Mouse (Mus musculus): Measurements from ENCODE around the gene Tbl1x. TPM values are rescaled to one million over a fixed set of nuclear protein-coding genes. Genes with fewer than 3 reads are reported as not detected.

Gene Tbl1x
- 51.8 and 55.3 TPM in 2 replicates for polyA plus RNA-seq (2015; fragmentation: Nextera tagmentation; extraction: Ambion mirVana)

- H3K27ac ChIP-seq (replicated peaks): peak within 1 kb of the TSS; percentile 96
- ATAC-seq (ENCODE audit: extremely low read depth, insufficient number of reproducible peaks, low FRiP score, low TSS enrichment): peak; percentile 64
- peak within 1 kb of the TSS; percentile 74 for H3K4me3 ChIP-seq
- H3K4me1 ChIP-seq: peaks cover 29% of the 10 kb centered on the region
- H3K9ac ChIP-seq: peak within 1 kb of the TSS; percentile 92
- H3K36me3 ChIP-seq: no peaks in the 10 kb centered on the region
- no peaks in the 10 kb centered on the region for H3K27me3 ChIP-seq (replicated peaks)
- peak within 1 kb of the TSS; percentile 70 for H3K4me2 ChIP-seq
- no peaks in the 10 kb centered on the region for H3K9me3 ChIP-seq
- WGBS: 9% methylated on average over 67 of the region's 76 CpGs
Measured at GRCm38 (mm10) chrX:77510371-77511300, at the start of gene Tbl1x. TSS of gene Tbl1x (plus strand) at chrX:77511013.

GRCm38 (mm10) chrX:77469216-77469615, 41.6 kb upstream of the Tbl1x start:
- Histone ChIP-seq H3K27me3 (replicated peaks) (no peaks in the 10 kb centered on the region), H3K9me3 (no peaks in the 10 kb centered on the region), H3K36me3 (no peaks in the 10 kb centered on the region), H3K27ac (replicated peaks) (no peak overlapping the region), H3K4me1 (no peaks in the 10 kb centered on the region), H3K4me3 (no peak overlapping the region), H3K4me2 (no peak overlapping the region), H3K9ac (no peak overlapping the region)
- WGBS: 32% methylated on average over 1 of the region's 1 CpGs
- ATAC-seq (ENCODE audit: extremely low read depth, insufficient number of reproducible peaks, low FRiP score, low TSS enrichment): no peak

- 56% methylated on average over 1 of the region's 1 CpGs for whole genome bisulfite sequencing
- ATAC-seq (ENCODE audit: extremely low read depth, insufficient number of reproducible peaks, low FRiP score, low TSS enrichment): no peak
Measured at GRCm38 (mm10) chrX:77472858-77473257, 38.0 kb upstream of the Tbl1x start.

GRCm38 (mm10) chrX:77473511-77473910, 37.3 kb upstream of the Tbl1x start:
- H3K27ac ChIP-seq (replicated peaks): no peak overlapping the region
- no peak overlapping the region for H3K9ac ChIP-seq
- no peak overlapping the region for H3K4me2 ChIP-seq
- 43% methylated on average over 1 of the region's 1 CpGs for WGBS
- H3K36me3 ChIP-seq: no peaks in the 10 kb centered on the region
- no peak overlapping the region for H3K4me3 ChIP-seq
- no peak for ATAC-seq (ENCODE audit: extremely low read depth, insufficient number of reproducible peaks, low FRiP score, low TSS enrichment)
- no peaks in the 10 kb centered on the region for H3K9me3 ChIP-seq
- no peaks in the 10 kb centered on the region for H3K27me3 ChIP-seq (replicated peaks)
- no peaks in the 10 kb centered on the region for H3K4me1 ChIP-seq

More at GRCm38 (mm10) chrX:77472858-77473257, 38.0 kb upstream of the Tbl1x start:
- no peak overlapping the region for H3K4me2 ChIP-seq
- H3K27ac ChIP-seq (replicated peaks): no peak overlapping the region
- H3K36me3 ChIP-seq: no peaks in the 10 kb centered on the region
- H3K9ac ChIP-seq: no peak overlapping the region
- no peak overlapping the region for H3K4me3 ChIP-seq
- H3K4me1 ChIP-seq: no peaks in the 10 kb centered on the region
- no peaks in the 10 kb centered on the region for H3K9me3 ChIP-seq
- H3K27me3 ChIP-seq (replicated peaks): no peaks in the 10 kb centered on the region

GRCm38 (mm10) chrX:77474551-77474950, 36.3 kb upstream of the Tbl1x start:
- no peaks in the 10 kb centered on the region for H3K36me3 ChIP-seq
- no peaks in the 10 kb centered on the region for H3K27me3 ChIP-seq (replicated peaks)
- WGBS: 16% methylated on average over 1 of the region's 1 CpGs
- ATAC-seq (ENCODE audit: extremely low read depth, insufficient number of reproducible peaks, low FRiP score, low TSS enrichment): no peak
- H3K9ac ChIP-seq: no peak overlapping the region
- no peaks in the 10 kb centered on the region for H3K4me1 ChIP-seq
- no peak overlapping the region for H3K4me2 ChIP-seq
- no peak overlapping the region for H3K4me3 ChIP-seq
- H3K9me3 ChIP-seq: no peaks in the 10 kb centered on the region
- H3K27ac ChIP-seq (replicated peaks): no peak overlapping the region

- Histone ChIP-seq H3K4me3 (no peak overlapping the region), H3K4me2 (no peak overlapping the region)
- no peak for ATAC-seq (ENCODE audit: extremely low read depth, insufficient number of reproducible peaks, low FRiP score, low TSS enrichment)
Measured at GRCm38 (mm10) chrX:77477526-77477925, 33.3 kb upstream of the Tbl1x start.

GRCm38 (mm10) chrX:77487922-77488799, 22.7 kb upstream of the Tbl1x start:
- Histone ChIP-seq H3K4me3 (no peak overlapping the region), H3K9ac (no peak overlapping the region), H3K36me3 (no peaks in the 10 kb centered on the region), H3K27me3 (replicated peaks) (no peaks in the 10 kb centered on the region), H3K27ac (replicated peaks) (no peak overlapping the region), H3K9me3 (peaks cover 3% of the 10 kb centered on the region; the same call in 1 of the 2 replicates), H3K4me2 (no peak overlapping the region), H3K4me1 (peaks cover 9% of the 10 kb centered on the region)
- no peak for ATAC-seq (ENCODE audit: extremely low read depth, insufficient number of reproducible peaks, low FRiP score, low TSS enrichment)
- WGBS: 59% methylated on average over 7 of the region's 7 CpGs

More at GRCm38 (mm10) chrX:77477526-77477925, 33.3 kb upstream of the Tbl1x start:
- H3K9me3 ChIP-seq: no peaks in the 10 kb centered on the region
- H3K36me3 ChIP-seq: no peaks in the 10 kb centered on the region
- H3K27me3 ChIP-seq (replicated peaks): no peaks in the 10 kb centered on the region
- H3K4me1 ChIP-seq: no peaks in the 10 kb centered on the region
- 67% methylated on average over 2 of the region's 2 CpGs for WGBS
- no peak overlapping the region for H3K27ac ChIP-seq (replicated peaks)
- H3K9ac ChIP-seq: no peak overlapping the region

- Histone ChIP-seq H3K27ac (replicated peaks) (peak overlapping the region; percentile 39; the same call in 1 of the 2 replicates), H3K4me1 (peaks cover 9% of the 10 kb centered on the region), H3K36me3 (no peaks in the 10 kb centered on the region), H3K9me3 (peaks cover 5% of the 10 kb centered on the region; the same call in 1 of the 2 replicates), H3K9ac (no peak overlapping the region), H3K4me2 (no peak overlapping the region), H3K27me3 (replicated peaks) (no peaks in the 10 kb centered on the region), H3K4me3 (no peak overlapping the region)
- ATAC-seq (ENCODE audit: extremely low read depth, insufficient number of reproducible peaks, low FRiP score, low TSS enrichment): no peak
- WGBS: 23% methylated on average over 1 of the region's 1 CpGs
Measured at GRCm38 (mm10) chrX:77490127-77490526, 20.7 kb upstream of the Tbl1x start.

GRCm38 (mm10) chrX:77509149-77509548, 1.7 kb upstream of the Tbl1x start:
- H3K27me3 ChIP-seq (replicated peaks): no peaks in the 10 kb centered on the region
- H3K9ac ChIP-seq: no peak overlapping the region
- no peaks in the 10 kb centered on the region for H3K36me3 ChIP-seq
- H3K4me3 ChIP-seq: peak overlapping the region; percentile 74
- H3K9me3 ChIP-seq: no peaks in the 10 kb centered on the region
- H3K27ac ChIP-seq (replicated peaks): peak overlapping the region; percentile 96
- peaks cover 18% of the 10 kb centered on the region for H3K4me1 ChIP-seq
- no peak for ATAC-seq (ENCODE audit: extremely low read depth, insufficient number of reproducible peaks, low FRiP score, low TSS enrichment)
- WGBS: 11% methylated on average over 13 of the region's 13 CpGs
- H3K4me2 ChIP-seq: peak overlapping the region; percentile 70

GRCm38 (mm10) chrX:77509776-77510175, 1.0 kb upstream of the Tbl1x start:
- ATAC-seq (ENCODE audit: extremely low read depth, insufficient number of reproducible peaks, low FRiP score, low TSS enrichment): no peak
- H3K9me3 ChIP-seq: no peaks in the 10 kb centered on the region
- H3K4me3 ChIP-seq: peak overlapping the region; percentile 74
- no peaks in the 10 kb centered on the region for H3K36me3 ChIP-seq
- H3K9ac ChIP-seq: peak overlapping the region; percentile 92; the same call in 1 of the 2 replicates
- 9% methylated on average over 10 of the region's 10 CpGs for WGBS
- peaks cover 21% of the 10 kb centered on the region for H3K4me1 ChIP-seq
- no peaks in the 10 kb centered on the region for H3K27me3 ChIP-seq (replicated peaks)
- H3K4me2 ChIP-seq: peak overlapping the region; percentile 70
- peak overlapping the region; percentile 96 for H3K27ac ChIP-seq (replicated peaks)
